Mouse (Mus musculus) left cerebral cortex, adult 8-10 months (tissue): Measurements from ENCODE around the gene Zfp459. TPM values are rescaled to one million over a fixed set of nuclear protein-coding genes. Genes with fewer than 3 reads are reported as not detected.
"Not testable (repeated sequence)": the region's sequence is repeated elsewhere in the genome, so short reads cannot be mapped to it uniquely, and the experiment has no call there.

Experiments used
- DNase-seq, 2 experiments: peaks; one replicate each; pipeline ENCODE4 v3.0.0; 2022; ENCODE audit warnings: low spot score in 2 of 2
- total RNA-seq, 4 experiments: library from RNA; stranded (reverse); gene quantifications; 2 replicates each; pipeline ENCODE4 v1.2.4; 2022

The Zfp459 gene
- total RNA-seq: 1 to 10 TPM; 2.5 to 8.2 (median 4.0) TPM

DNA sequence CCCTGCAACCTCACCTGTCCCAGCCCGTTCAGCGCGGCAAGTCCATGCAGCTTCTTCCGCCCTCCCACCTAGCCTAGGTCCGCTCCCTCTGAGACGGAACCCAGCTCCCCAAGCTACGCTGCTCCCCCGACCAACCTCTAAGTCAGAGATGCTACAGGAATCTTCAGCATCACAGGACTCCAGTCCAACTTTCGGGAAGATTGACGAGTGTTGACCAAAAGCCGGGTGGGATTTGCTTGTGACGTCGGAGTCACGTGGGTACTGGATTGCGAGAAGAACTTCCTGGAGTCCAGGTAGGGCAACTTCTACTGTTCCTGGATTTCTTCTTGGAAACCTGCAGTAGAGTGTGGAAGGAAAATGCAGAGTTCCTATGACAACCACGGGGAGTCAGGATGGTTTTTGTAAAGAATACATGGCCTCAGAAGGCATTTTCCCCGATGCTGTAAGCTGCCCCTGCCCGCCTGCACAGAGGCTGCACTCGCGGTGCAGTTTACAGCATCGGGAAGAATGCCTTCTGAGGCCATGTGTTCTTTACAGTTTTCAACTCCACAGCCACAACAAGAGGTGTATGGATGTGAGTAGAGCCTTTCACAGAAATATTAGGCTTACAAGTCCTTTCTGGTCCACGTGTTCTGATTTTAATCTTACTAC, at the start of gene Zfp459:
Gene Zfp459, minus strand, starts transcription at position 212 of the 651 bp plus-strand sequence.
- peak; percentile 11 to 17 for DNase-seq

DNA sequence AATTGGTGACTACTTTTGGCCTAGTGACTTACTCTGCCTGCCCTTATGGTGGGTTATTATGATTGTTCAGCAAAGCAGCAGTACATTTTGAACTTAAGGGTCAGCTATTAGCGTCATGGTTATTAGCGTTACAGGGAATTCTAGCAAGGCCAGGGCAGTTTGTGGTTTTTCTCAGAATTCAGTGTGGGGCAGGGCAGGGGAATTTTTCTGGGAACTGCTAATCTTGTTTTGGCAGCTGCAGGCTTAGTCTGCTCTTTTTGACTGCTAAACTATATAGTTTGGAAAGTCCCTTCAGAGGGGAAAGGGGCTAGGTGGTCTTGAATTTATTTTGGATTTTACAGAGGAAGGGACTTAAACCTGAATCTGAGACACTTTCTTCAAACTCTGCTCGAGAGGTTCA, 48.1 kb upstream of the Zfp459 start:
- no peak for DNase-seq

DNA sequence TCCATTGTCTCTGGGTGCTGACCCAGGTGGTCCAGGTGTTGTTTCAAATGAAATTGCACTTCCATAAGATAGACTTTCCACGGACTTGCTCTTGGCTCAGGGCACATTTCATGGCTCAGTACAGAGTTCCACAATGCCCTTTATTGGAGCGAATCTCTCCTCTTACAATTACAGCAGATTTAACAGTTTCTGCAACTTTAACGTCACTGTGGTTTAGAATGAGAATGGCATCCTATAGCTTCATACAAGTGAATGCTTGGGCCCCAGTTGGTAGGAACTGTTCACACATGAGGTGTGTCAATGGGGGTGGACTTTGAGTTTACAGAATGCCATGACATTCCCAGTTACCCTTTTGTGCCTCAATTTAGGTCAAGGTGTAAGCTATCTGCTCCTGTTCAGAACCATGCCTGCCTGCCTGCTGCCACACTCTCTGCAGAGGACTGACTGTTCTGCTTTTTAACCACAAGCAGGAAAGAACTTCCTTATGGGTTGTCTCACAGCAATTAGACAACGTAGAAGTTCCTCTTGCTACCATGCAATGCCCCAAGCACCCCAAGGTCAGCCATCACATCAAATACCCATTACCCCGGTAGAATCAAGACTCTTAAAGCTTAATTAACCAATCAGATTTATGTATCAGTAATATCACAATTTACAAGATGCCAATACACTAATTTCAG, 42.4 kb upstream of the Zfp459 start:
- DNase-seq: not testable (repeated sequence)

DNA sequence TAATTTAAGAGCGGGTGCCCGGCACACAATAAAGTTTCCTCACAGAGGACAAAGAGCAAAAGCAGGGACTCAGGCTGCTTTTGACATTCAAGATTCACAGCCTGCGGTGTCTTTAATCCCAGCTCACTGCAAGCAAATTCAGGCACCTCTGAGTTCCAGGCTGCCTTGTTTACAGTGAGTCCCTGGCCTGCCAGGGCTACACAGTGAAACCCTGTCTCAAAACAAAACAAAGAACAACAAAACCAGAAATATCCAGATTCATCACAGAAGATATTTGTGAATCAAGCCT, 30.7 kb upstream of the Zfp459 start:
- DNase-seq: no peak

DNA sequence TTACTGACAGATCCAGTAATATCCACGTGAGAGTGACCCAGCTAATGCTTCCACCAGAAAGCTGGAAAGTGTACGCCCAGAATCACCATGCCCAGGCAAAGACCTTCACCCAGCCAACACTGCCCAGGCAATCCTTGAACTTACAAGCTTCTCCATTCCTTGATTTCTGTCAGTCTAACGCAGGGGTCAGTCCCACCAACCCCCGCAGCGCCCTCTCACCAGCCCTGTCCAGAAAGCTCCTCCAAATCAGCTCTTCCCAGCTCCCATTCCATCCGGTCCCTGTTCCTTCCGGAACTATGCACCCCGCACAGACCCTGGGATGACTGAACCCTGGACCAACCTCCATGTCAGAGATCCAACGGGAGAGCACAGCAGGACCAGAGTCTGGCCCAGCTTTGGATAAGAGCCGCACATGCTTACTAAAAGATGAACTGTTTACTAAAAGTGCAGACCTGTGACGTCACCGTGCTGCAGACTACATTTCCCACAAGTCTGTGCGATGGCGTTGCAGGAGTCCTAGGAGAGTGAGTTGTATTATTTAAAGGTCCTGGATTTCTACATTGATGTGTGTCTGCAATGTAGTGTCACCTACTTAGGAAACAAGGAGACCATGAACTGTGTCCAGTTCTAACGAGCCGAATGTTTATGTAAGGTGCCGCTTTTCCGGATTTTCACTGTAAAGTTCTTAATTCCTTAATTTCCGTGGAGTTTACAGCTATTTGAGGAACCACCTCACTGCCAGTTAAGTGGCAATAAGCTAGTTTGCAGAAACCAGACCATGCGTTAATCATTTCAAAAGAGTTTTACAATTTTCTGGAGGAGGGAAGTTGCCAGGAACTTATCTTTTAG, 30.2 kb upstream of the Zfp459 start, which contains the start of gene Zfp874a:
Gene Zfp874a, minus strand, starts transcription at position 453 of the 849 bp plus-strand sequence.
- peak; percentile 76 to 90 for DNase-seq

DNA sequence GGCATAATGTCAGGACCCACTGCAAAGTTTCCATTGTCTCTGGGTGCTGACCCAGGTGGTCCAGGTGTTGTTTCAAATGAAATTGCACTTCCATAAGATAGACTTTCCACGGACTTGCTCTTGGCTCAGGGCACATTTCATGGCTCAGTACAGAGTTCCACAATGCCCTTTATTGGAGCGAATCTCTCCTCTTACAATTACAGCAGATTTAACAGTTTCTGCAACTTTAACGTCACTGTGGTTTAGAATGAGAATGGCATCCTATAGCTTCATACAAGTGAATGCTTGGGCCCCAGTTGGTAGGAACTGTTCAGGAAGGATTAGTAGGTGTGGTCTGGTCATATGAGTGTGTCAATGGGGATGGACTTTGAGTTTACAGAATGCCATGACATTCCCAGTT, 15.9 kb upstream of the Zfp459 start:
- DNase-seq: not testable (repeated sequence)

DNA sequence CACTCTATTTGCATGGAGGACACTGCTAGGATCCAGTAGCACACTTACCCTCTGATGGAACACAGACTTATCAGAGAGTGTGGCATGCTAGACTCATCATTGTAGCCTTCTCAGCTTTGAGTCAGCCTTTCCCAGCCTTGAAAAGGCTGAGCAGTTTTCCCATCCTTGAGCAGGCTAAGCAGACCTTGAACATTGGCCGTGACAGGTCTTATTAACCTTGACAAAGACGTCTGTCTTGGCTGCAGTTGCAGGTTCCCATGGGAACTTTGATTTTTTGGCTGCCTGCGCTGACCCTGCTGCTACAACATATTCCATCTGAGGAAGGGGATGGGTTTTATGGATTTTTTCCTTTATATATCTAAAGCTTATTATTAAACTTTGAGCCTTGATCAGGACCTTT, 6.9 kb upstream of the Zfp459 start:
- DNase-seq: no peak

DNA sequence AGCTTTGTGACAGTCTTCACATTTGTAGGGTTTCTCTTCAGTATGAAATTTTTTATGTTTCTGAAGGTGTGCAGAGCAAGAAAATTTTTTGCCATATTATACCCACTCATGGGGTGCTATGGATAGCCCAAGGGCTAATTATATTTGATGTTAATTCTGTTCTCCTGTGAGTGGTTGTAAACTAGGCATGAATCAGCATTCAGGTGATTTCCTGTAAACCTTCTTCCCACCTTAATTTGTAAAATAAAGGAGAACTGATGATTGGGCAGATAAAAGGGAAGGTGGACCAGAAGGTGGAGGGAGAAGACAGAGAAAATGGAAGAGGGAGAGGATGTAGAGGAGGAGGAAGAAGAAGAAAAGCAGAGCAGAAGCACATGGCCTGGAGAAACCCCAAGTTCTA, 4.5 kb upstream of the Zfp459 start:
- not testable (repeated sequence) for DNase-seq

DNA sequence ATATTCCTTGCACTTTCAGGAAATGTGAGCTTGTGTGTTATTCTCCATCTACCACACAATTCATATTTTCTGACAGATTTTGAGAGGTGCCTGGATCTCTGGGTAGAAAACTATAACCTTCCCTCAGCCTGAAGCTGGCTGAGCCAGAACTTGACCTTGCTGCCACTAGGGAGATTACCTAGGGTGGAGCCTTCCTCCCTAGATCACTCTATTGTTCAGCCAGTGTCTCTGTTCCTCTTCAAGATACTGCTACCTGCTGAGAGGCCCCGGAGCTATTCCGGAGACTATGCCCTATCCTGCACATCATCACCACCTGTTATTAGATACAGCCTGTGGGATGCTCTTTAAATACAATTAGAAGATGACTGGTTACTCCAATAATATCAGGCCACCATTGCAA, 1.3 kb upstream of the Zfp459 start:
- not testable (repeated sequence) for DNase-seq

DNA sequence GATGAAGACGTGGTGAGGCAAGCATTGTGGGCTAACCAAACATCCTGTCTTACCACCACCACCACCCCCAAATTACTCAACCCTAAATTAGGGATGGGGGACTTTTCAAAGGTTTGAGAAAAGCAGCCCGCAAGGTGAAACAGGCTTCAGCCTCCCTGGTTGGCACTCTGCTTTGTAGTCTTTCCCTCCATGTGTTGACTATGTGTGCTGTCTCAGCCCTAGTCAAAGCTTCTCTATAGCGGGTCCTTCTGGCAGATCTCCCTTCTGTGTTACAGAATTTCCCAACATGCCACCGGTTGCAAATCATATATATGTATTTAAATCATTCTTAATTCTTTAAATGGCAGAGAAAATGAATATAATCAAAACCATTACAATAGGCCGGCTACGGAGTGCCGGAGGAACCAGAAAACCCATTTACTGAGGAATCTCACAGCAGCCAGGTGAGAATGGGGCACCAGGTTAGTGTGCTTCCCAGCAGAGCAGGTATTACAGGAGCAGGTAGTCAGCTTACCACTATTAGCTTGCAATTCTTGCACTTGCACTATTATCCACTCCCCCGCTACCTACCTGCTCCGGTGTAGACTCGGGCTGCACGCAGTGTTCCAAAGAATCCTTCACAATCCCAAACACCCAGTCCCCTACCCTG, 536 bp downstream of the Zfp459 start:
- DNase-seq: no peak

DNA sequence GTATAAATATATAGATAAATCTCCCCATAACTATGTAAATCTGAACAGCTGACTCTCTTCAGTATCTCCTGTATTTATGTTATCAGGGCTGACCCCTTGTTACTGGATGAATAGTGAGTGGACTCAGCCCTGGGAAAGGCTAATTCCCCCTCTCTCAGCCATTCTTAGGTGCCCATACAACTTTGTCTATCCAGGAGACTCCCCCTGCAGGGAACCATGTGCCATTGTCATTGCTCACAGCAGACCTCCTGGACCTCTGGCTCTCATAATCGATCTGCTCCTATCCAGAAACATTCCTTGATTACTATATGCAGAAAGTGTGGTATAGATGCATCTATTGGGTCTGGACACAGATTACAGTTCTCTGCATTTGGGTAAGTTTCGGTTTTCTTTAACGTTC, 4.4 kb downstream of the Zfp459 start:
- no peak for DNase-seq

DNA sequence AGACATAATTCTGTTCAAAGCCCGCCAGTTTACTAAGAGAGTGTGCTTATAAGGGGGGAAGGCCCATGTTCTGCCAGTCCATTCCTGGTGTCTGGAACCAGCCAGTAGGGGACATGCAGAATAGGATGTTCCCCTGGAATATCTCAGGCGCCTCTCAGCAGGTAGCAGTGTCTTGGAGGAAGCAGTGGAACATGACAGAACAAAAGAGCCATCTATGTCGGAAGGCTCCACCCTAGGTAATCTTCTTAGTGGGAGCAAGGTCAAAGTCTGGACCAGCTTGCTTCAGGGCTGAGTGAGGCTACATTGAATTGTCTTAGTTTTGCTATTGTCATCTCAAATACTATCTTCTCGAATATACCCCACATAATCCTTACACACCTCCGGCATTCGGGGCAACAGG, 5.5 kb downstream of the Zfp459 start:
- DNase-seq: no peak

DNA sequence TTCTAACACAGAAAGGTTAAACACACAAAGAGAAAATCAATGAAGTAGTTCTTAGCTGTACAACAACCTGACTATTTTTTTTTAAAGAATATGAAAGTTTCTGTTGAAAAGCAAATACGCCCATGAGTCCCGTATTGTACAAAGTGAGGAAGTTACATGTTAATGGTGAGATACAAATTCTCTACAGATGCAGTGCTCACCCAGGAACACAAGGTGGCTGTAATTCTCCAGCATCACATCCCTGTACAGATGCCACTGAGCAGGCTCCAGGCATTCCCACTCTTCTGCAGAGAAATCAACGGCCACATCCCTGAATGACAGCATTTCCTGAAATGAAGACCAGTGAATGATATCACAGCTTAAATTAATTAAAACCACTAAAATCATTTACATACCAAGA, 7.6 kb downstream of the Zfp459 start:
- DNase-seq: not testable (repeated sequence)

DNA sequence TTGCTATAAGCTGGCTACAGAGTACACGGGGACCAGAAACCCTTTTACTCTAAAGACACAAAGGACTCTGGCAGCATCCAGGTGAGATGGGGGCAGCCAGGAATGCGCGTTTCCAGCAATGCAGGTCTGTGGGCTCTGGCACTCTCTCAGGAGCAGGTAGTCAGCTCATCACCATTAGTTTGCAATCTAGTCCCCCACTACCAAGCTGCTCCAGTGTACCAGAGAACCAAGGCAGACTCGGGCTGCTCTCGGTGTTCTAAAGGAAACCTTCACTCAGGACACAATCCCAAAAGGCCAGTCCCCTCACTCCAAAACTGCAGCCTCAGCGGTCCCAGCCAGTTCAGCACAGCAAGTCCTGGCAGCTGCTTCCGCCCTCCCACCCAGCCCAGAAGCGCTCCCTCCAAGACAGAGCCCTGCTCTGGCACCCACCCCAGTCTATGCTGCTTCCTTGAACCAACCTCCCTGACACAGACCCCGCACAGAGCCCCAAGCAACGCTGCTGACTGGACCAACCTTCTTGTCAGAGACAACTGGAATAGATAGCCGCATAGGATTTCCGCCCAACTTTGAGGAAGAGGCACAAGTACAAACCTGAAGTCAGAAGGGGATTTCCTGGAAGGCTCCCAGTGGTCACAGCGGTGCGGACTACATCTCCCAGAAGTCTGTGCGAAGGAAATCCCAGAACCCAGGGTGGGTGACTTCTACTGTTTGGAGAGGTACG, 21.9 kb downstream of the Zfp459 start, which contains the start of gene Zfp429:
Gene Zfp429, minus strand, starts transcription at position 637 of the 721 bp plus-strand sequence.
- peak; percentile 42 to 60 for DNase-seq

DNA sequence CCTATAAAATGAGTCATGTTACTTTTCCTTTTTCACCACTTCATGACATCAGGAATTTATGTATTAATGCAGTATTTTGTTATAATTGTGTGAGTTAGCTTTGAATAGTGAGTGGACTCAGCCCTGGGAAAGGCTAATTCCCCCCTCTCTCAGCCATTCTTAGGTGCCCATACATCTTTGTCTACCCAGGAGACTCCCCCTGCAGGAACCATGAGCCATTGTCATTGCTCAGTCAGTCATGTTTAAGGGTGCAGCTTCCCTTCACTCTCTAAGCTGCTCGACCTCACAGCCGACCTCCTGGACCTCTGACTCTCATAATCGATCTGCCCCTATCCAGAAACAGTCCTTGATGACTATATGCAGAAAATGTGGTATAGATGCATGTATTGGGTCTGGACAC, 45.0 kb downstream of the Zfp459 start:
- DNase-seq: not testable (repeated sequence)

DNA sequence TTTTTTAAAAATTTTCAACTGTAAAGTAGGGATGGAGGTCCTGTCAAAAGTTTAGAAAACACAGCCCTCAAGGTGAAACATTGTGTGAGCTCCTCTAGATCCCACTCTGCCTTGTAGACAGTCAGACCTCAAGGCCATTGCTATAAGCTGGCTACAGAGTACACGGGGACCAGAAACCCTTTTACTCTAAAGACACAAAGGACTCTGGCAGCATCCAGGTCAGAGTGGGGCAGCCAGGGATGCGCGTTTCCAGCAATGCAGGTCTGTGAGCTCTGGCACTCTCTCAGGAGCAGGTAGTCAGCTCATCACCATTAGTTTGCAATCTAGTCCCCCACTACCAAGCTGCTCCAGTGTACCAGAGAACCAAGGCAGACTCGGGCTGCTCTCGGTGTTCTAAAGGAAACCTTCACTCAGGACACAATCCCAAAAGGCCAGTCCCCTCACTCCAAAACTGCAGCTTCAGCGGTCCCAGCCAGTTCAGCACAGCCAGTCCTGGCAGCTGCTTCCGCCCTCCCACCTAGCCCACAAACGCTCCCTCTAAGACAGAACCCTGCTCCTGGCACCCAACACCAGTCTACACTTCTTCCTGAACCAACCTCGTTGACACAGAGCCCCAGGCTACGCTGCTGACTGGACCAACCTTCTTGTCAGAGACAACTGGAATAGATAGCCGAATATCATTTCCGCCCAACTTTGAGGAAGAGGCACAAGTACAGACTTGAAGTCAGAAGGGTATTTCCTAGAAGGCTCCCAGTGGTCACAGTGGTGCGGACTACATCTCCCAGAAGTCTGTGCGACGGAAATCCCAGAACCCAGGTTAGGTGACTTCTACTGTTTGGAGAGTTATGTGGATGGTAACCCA, 45.9 kb downstream of the Zfp459 start, which contains the start of the genes Gm28041 and Zfp456:
Gene Gm28041, minus strand, starts transcription at position 684 of the 862 bp plus-strand sequence.
Gene Zfp456, minus strand, starts transcription at position 761 of the 862 bp plus-strand sequence.
- peak; percentile 12 to 39 for DNase-seq

DNA sequence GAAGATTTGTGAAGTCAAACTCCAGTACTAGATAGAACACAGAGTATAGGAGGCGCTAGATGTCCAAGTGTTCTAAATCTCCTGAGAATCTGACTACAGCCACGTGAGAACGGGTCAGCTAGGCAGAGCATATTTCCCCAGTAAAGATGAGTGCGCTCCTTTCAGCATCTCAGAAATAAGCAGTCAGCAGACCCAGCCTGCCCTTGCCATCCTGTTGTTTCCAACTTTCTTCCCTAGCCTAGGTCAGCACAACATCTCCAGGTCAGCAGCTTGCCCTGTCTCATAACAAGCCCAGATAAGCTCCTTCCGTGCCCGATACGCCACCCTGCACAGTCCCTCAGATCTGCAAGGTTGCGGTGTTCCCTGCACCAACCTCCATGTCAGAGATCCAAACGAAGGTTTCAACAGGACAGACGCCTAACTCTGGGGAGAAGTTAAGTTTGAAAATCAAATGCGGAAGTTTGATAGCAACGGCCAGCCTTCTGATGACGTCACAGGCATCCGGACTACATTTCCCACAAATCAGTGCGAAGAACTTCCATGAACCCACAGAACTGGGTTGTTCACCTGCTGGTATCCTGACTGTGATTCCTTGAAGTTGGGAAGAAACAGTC, 61.0 kb downstream of the Zfp459 start, which contains the start of the genes Gm28044 and Zfp953:
Gene Gm28044, minus strand, starts transcription at position 406 of the 614 bp plus-strand sequence.
Gene Zfp953, minus strand, starts transcription at position 475 of the 614 bp plus-strand sequence.
- DNase-seq: peak; percentile 76 to 83
